Mouse (Mus musculus): Measurements from ENCODE around the gene Nfyc. TPM values are rescaled to one million over a fixed set of nuclear protein-coding genes. Genes with fewer than 3 reads are reported as not detected.
A peak's percentile ranks its signal among the peaks of the same experiment; 100 is the strongest.

Gene Nfyc
- 99.4 and 106 TPM in 2 replicates for polyA plus RNA-seq (2015; fragmentation: Nextera tagmentation; extraction: Ambion mirVana)

GRCm38 (mm10) chr4:120831472-120831871, at the start of gene Nfyc:
TSS of gene Nfyc (minus strand) at chr4:120831572.
- H3K4me3 ChIP-seq, result no peak within 1 kb of the TSS
- no peaks in the 10 kb centered on the region for H3K4me1 ChIP-seq
- H3K27ac ChIP-seq, result no peak within 1 kb of the TSS
- no peak within 1 kb of the TSS for H3K9ac ChIP-seq
- no peaks in the 10 kb centered on the region for H3K36me3 ChIP-seq
- WGBS, result 85% methylated on average over 4 of the region's 4 CpGs
- ATAC-seq (ENCODE audit: insufficient number of reproducible peaks, insufficient read depth, low FRiP score, low TSS enrichment, low read depth), result no peak
- no peak within 1 kb of the TSS for H3K4me2 ChIP-seq
- no peaks in the 10 kb centered on the region for H3K9me3 ChIP-seq
- H3K27me3 ChIP-seq, result no peaks in the 10 kb centered on the region

GRCm38 (mm10) chr4:120880731-120881432, 49.5 kb upstream of the Nfyc start:
- Histone ChIP-seq H3K9me3 (no peaks in the 10 kb centered on the region), H3K27ac (no peak overlapping the region), H3K27me3 (0 out of 2 replicates have a peak, but pooled peaks cover 3% of the 10 kb centered on the region), H3K4me1 (peaks cover 27% of the 10 kb centered on the region), H3K4me2 (no peak overlapping the region), H3K9ac (no peak overlapping the region), H3K4me3 (no peak overlapping the region), H3K36me3 (no peaks in the 10 kb centered on the region)
- WGBS, result 67% methylated on average over 6 of the region's 6 CpGs
- no peak for ATAC-seq (ENCODE audit: insufficient number of reproducible peaks, insufficient read depth, low FRiP score, low TSS enrichment, low read depth)

GRCm38 (mm10) chr4:120879386-120879785, 48.0 kb upstream of the Nfyc start:
- Histone ChIP-seq H3K4me3 (no peak overlapping the region), H3K9me3 (no peaks in the 10 kb centered on the region), H3K4me2 (no peak overlapping the region), H3K4me1 (peaks cover 18% of the 10 kb centered on the region), H3K36me3 (no peaks in the 10 kb centered on the region), H3K9ac (no peak overlapping the region), H3K27me3 (0 out of 2 replicates have a peak, but pooled peaks cover 3% of the 10 kb centered on the region), H3K27ac (no peak overlapping the region)
- WGBS, result 41% methylated on average over 4 of the region's 4 CpGs
- no peak for ATAC-seq (ENCODE audit: insufficient number of reproducible peaks, insufficient read depth, low FRiP score, low TSS enrichment, low read depth)

GRCm38 (mm10) chr4:120878728-120879127, 47.4 kb upstream of the Nfyc start:
- H3K9ac ChIP-seq, result no peak overlapping the region
- 27% methylated on average over 3 of the region's 3 CpGs for WGBS
- peaks cover 18% of the 10 kb centered on the region for H3K4me1 ChIP-seq
- H3K4me3 ChIP-seq, result no peak overlapping the region
- H3K27me3 ChIP-seq, result 0 out of 2 replicates have a peak, but pooled peaks cover 3% of the 10 kb centered on the region
- no peak overlapping the region for H3K4me2 ChIP-seq
- no peak; the same call in 1 of the 2 replicates for ATAC-seq (ENCODE audit: insufficient number of reproducible peaks, insufficient read depth, low FRiP score, low TSS enrichment, low read depth)
- H3K27ac ChIP-seq, result no peak overlapping the region
- no peaks in the 10 kb centered on the region for H3K36me3 ChIP-seq
- no peaks in the 10 kb centered on the region for H3K9me3 ChIP-seq

GRCm38 (mm10) chr4:120875961-120876360, 44.6 kb upstream of the Nfyc start:
- H3K9ac ChIP-seq, result no peak overlapping the region
- H3K36me3 ChIP-seq, result no peaks in the 10 kb centered on the region
- peaks cover 12% of the 10 kb centered on the region for H3K4me1 ChIP-seq
- no peaks in the 10 kb centered on the region for H3K9me3 ChIP-seq
- H3K4me2 ChIP-seq, result no peak overlapping the region
- H3K4me3 ChIP-seq, result no peak overlapping the region
- no peak overlapping the region for H3K27ac ChIP-seq
- ATAC-seq (ENCODE audit: insufficient number of reproducible peaks, insufficient read depth, low FRiP score, low TSS enrichment, low read depth), result no peak
- H3K27me3 ChIP-seq, result no peaks in the 10 kb centered on the region
- 65% methylated on average over 3 of the region's 3 CpGs for WGBS

GRCm38 (mm10) chr4:120870262-120870748, 38.9 kb upstream of the Nfyc start:
- Histone ChIP-seq H3K9ac (no peak overlapping the region), H3K4me2 (no peak overlapping the region), H3K4me3 (no peak overlapping the region), H3K36me3 (no peaks in the 10 kb centered on the region), H3K4me1 (peaks cover 3% of the 10 kb centered on the region; the same call in 1 of the 2 replicates), H3K27ac (no peak overlapping the region), H3K9me3 (no peaks in the 10 kb centered on the region), H3K27me3 (no peaks in the 10 kb centered on the region; the same call in 1 of the 2 replicates)
- 0 out of 2 replicates have a peak, but pooled peaks have one; percentile 3 for ATAC-seq (ENCODE audit: insufficient number of reproducible peaks, insufficient read depth, low FRiP score, low TSS enrichment, low read depth)
- 68% methylated on average over 7 of the region's 7 CpGs for WGBS

GRCm38 (mm10) chr4:120868988-120869387, 37.6 kb upstream of the Nfyc start:
- no peaks in the 10 kb centered on the region for H3K36me3 ChIP-seq
- WGBS, result 66% methylated on average over 3 of the region's 3 CpGs
- peaks cover 3% of the 10 kb centered on the region; the same call in 1 of the 2 replicates for H3K4me1 ChIP-seq
- H3K27me3 ChIP-seq, result no peaks in the 10 kb centered on the region; the same call in 1 of the 2 replicates
- no peaks in the 10 kb centered on the region for H3K9me3 ChIP-seq
- H3K4me3 ChIP-seq, result no peak overlapping the region
- no peak overlapping the region for H3K4me2 ChIP-seq
- H3K27ac ChIP-seq, result no peak overlapping the region
- ATAC-seq (ENCODE audit: insufficient number of reproducible peaks, insufficient read depth, low FRiP score, low TSS enrichment, low read depth), result no peak
- no peak overlapping the region for H3K9ac ChIP-seq

- WGBS, result 77% methylated on average over 5 of the region's 5 CpGs
- Histone ChIP-seq H3K27me3 (no peaks in the 10 kb centered on the region; the same call in none of the 2 replicates), H3K4me2 (no peak overlapping the region), H3K27ac (no peak overlapping the region), H3K9me3 (no peaks in the 10 kb centered on the region), H3K9ac (no peak overlapping the region), H3K4me1 (peaks cover 3% of the 10 kb centered on the region; the same call in 1 of the 2 replicates), H3K36me3 (no peaks in the 10 kb centered on the region), H3K4me3 (no peak overlapping the region)
- ATAC-seq (ENCODE audit: insufficient number of reproducible peaks, insufficient read depth, low FRiP score, low TSS enrichment, low read depth), result no peak
Observed at GRCm38 (mm10) chr4:120868246-120868645, 36.9 kb upstream of the Nfyc start.

- Histone ChIP-seq H3K4me3 (no peak overlapping the region), H3K4me1 (peaks cover 3% of the 10 kb centered on the region; the same call in 1 of the 2 replicates), H3K27me3 (no peaks in the 10 kb centered on the region; the same call in none of the 2 replicates), H3K36me3 (no peaks in the 10 kb centered on the region), H3K9ac (no peak overlapping the region), H3K4me2 (no peak overlapping the region), H3K27ac (no peak overlapping the region), H3K9me3 (no peaks in the 10 kb centered on the region)
- ATAC-seq (ENCODE audit: insufficient number of reproducible peaks, insufficient read depth, low FRiP score, low TSS enrichment, low read depth), result peak; percentile 49; the same call in 1 of the 2 replicates
- 4% methylated on average over 6 of the region's 6 CpGs for WGBS
Observed at GRCm38 (mm10) chr4:120866211-120866610, 34.8 kb upstream of the Nfyc start.

- H3K27me3 ChIP-seq, result peaks cover 40% of the 10 kb centered on the region
- no peaks in the 10 kb centered on the region for H3K4me1 ChIP-seq
- no peak for ATAC-seq (ENCODE audit: insufficient number of reproducible peaks, insufficient read depth, low FRiP score, low TSS enrichment, low read depth)
- no peak overlapping the region for H3K9ac ChIP-seq
- H3K27ac ChIP-seq, result no peak overlapping the region
- no peak overlapping the region for H3K4me3 ChIP-seq
- no peaks in the 10 kb centered on the region for H3K9me3 ChIP-seq
- 74% methylated on average over 7 of the region's 7 CpGs for WGBS
- H3K4me2 ChIP-seq, result no peak overlapping the region
- no peaks in the 10 kb centered on the region for H3K36me3 ChIP-seq
Observed at GRCm38 (mm10) chr4:120859865-120860264, 28.5 kb upstream of the Nfyc start.

- H3K36me3 ChIP-seq, result no peaks in the 10 kb centered on the region
- no peak overlapping the region for H3K4me3 ChIP-seq
- peaks cover 70% of the 10 kb centered on the region for H3K27me3 ChIP-seq
- WGBS, result 36% methylated on average over 5 of the region's 5 CpGs
- H3K27ac ChIP-seq, result no peak overlapping the region
- H3K4me2 ChIP-seq, result no peak overlapping the region
- no peaks in the 10 kb centered on the region for H3K9me3 ChIP-seq
- H3K9ac ChIP-seq, result no peak overlapping the region
- no peak for ATAC-seq (ENCODE audit: insufficient number of reproducible peaks, insufficient read depth, low FRiP score, low TSS enrichment, low read depth)
- no peaks in the 10 kb centered on the region for H3K4me1 ChIP-seq
Observed at GRCm38 (mm10) chr4:120856376-120856775, 25.0 kb upstream of the Nfyc start.
